Comparison of ENCODE assay signal across 18 mouse cellular contexts in genomic region chr1:184573325-184573724, GRCm38 (mm10).
A peak's percentile ranks its signal among the peaks of the same experiment; 100 is the strongest.
DNase-seq lines count a peak whose midpoint lies in the region; ATAC-seq and TF ChIP-seq lines count a peak whose summit lies in the region.
"Had no signal": no experiment of that assay in that cellular context is flagged by ENCODE, and none has a peak within 500 bp of the region (broad histone marks: within the 10 kb centered on the region; RNA-seq: fewer than 3 reads in every experiment).

No protein-coding gene starts in this region.

- H3K4me1 ChIP-seq in thymus, adult 2 months (replicated peaks; ENCODE audit: control insufficient read depth, insufficient read depth, low read length): 0 out of 2 replicates have a peak, but pooled peaks cover 4% of the 10 kb centered on the region
- H3K4me1 ChIP-seq in limb, embryonic 10.5 days: no peaks in the 10 kb centered on the region
- no peaks in the 10 kb centered on the region for H3K4me1 ChIP-seq in forebrain, postnatal 0 days (ENCODE audit: insufficient read depth)
- H3K4me1 ChIP-seq: liver, embryonic 15.5 days; midbrain, embryonic 12.5 days had no signal

- no peaks in the 10 kb centered on the region for H3K27me3 ChIP-seq in thymus, adult 2 months (ENCODE audit: control insufficient read depth, insufficient read depth, low read length)
- no peaks in the 10 kb centered on the region for H3K27me3 ChIP-seq in limb, embryonic 10.5 days (ENCODE audit: low read depth, poor library complexity, severe bottlenecking)
- H3K27me3 ChIP-seq in forebrain, postnatal 0 days (ENCODE audit: insufficient read depth, low read length): no peaks in the 10 kb centered on the region
- H3K27me3 ChIP-seq: liver, embryonic 15.5 days; midbrain, embryonic 12.5 days had no signal

- H3K36me3 ChIP-seq in thymus, adult 2 months (ENCODE audit: control insufficient read depth, insufficient read depth, low read length): no peaks in the 10 kb centered on the region
- H3K36me3 ChIP-seq in limb, embryonic 10.5 days: no peaks in the 10 kb centered on the region
- no peaks in the 10 kb centered on the region for H3K36me3 ChIP-seq in forebrain, postnatal 0 days (ENCODE audit: insufficient read depth)
- H3K36me3 ChIP-seq: liver, embryonic 15.5 days; midbrain, embryonic 12.5 days had no signal

- no peak overlapping the region for H3K4me2 ChIP-seq in forebrain, postnatal 0 days (ENCODE audit: low read depth)
- H3K4me2 ChIP-seq: hindbrain, embryonic 14.5 days; liver, embryonic 15.5 days; midbrain, embryonic 12.5 days had no signal

- H3K9me3 ChIP-seq in limb, embryonic 10.5 days (replicated peaks): no peaks in the 10 kb centered on the region
- H3K9me3 ChIP-seq in forebrain, postnatal 0 days (ENCODE audit: low read length): no peaks in the 10 kb centered on the region
- H3K9me3 ChIP-seq: liver, embryonic 15.5 days; midbrain, embryonic 12.5 days had no signal

- H3K9ac ChIP-seq in forebrain, postnatal 0 days: no peak overlapping the region
- H3K9ac ChIP-seq: hindbrain, embryonic 14.5 days; liver, embryonic 15.5 days; midbrain, embryonic 12.5 days had no signal

- 15% methylated on average over 7 of the region's 7 CpGs for WGBS in thymus, adult 2 months
- WGBS in limb, embryonic 10.5 days: 80% methylated on average over 7 of the region's 7 CpGs
- WGBS in forebrain, postnatal 0 days: 67% methylated on average over 7 of the region's 7 CpGs

- ATAC-seq in forebrain, postnatal 0 days: no peak
- ATAC-seq: Patski had no signal

- H3K27ac ChIP-seq in thymus, adult 2 months (ENCODE audit: control insufficient read depth, insufficient read depth, low read length): no peak overlapping the region
- H3K27ac ChIP-seq in limb, embryonic 10.5 days: no peak overlapping the region
- H3K27ac ChIP-seq in forebrain, postnatal 0 days (ENCODE audit: low read depth, low read length): no peak overlapping the region
- H3K27ac ChIP-seq: hindbrain, embryonic 14.5 days; liver, embryonic 15.5 days; midbrain, embryonic 12.5 days had no signal

- H3K4me3 ChIP-seq in thymus, adult 2 months (ENCODE audit: control insufficient read depth, insufficient read depth, low read length): no peak overlapping the region
- H3K4me3 ChIP-seq in limb, embryonic 10.5 days: no peak overlapping the region
- H3K4me3 ChIP-seq in forebrain, postnatal 0 days (ENCODE audit: low read depth, low read length): no peak overlapping the region
- H3K4me3 ChIP-seq: liver, embryonic 15.5 days; midbrain, embryonic 12.5 days had no signal

- peak; percentile 10 for DNase-seq in layer of hippocampus, adult 9-10 months (ENCODE audit: low spot score)
- no peak for DNase-seq in layer of hippocampus, adult 9-11 months
- peak; percentile 12 for DNase-seq in thymus, postnatal 0 days (ENCODE audit: low spot score)
- no peak for DNase-seq in thymus, adult 2 months
- DNase-seq in induced T-regulatory cell, adult 2 months (ENCODE audit: low read depth): peak; percentile 22
- DNase-seq in limb, embryonic 10.5 days (ENCODE audit: low spot score): no peak
- no peak for DNase-seq in forebrain, postnatal 0 days
- DNase-seq: adrenal gland, postnatal 36 days; cerebellum, postnatal 14 days; gastrocnemius, postnatal 25 days; kidney, adult 18-20 months; kidney, postnatal 4 days; layer of hippocampus, postnatal 36 days; right cerebral cortex, postnatal 14 days had no signal

- TF ChIP-seq CTCF in thymus, adult 2 months (IDR thresholded peaks at IDR 0.05; ENCODE audit: borderline replicate concordance, control insufficient read depth, extremely low read depth, insufficient read depth, low read length, poor library complexity): no peak
- TF ChIP-seq CTCF in forebrain, postnatal 0 days (IDR thresholded peaks at IDR 0.05; ENCODE audit: low read depth): no peak

- no peak for TF ChIP-seq POLR2A in thymus, adult 2 months (IDR thresholded peaks at IDR 0.05; ENCODE audit: control insufficient read depth, extremely low read depth, insufficient read depth, low read length, poor library complexity)

Comparison
In these comparisons a context has a peak if more than half of its experiments do, and no peak if none do; other contexts are left out.
1. DNase-seq: peak in layer of hippocampus, adult 9-10 months (single experiment), thymus, postnatal 0 days (single experiment) and induced T-regulatory cell, adult 2 months (single experiment); none in layer of hippocampus, adult 9-11 months (single experiment), thymus, adult 2 months (single experiment), limb, embryonic 10.5 days (single experiment) and forebrain, postnatal 0 days (single experiment).